Mouse (Mus musculus) granulocyte monocyte progenitor cell, adult 5-6 weeks (primary cell): Measurements from ENCODE around the gene Ccdc3. TPM values are rescaled to one million over a fixed set of nuclear protein-coding genes. Genes with fewer than 3 reads are reported as not detected.

ENCODE experiments used
- ATAC-seq: replicated peaks from 2 replicates; pipeline ENCODE4 v1.8.0; 2016; ENCODE audit warnings: mild to moderate bottlenecking, moderate TSS enrichment, inconsistent platforms; ENCODE audit not compliant: poor library complexity, severe bottlenecking
- total RNA-seq, 2 experiments: library from RNA; stranded (forward) in 1 of 2; stranded (reverse) in 1 of 2; fragments of 200-712, 200-1000 nt in 1 of 2; fragments of >200 nt in 1 of 2; fragmentation: Nextera tagmentation in 1 of 2; gene quantifications; 2 replicates each; pipeline ENCODE4 v1.2.3; 2014 to 2017

Gene Ccdc3
- total RNA-seq, 2 experiments from 2014 or later: not detected

GRCm38 (mm10) chr2:5160236-5160848, 22.8 kb downstream of the Ccdc3 start:
- no peak for ATAC-seq

GRCm38 (mm10) chr2:5161002-5161745, 23.6 kb downstream of the Ccdc3 start:
- no peak; the same call in 1 of the 2 replicates for ATAC-seq

- no peak for ATAC-seq
Observed at GRCm38 (mm10) chr2:5161908-5162674, 24.5 kb downstream of the Ccdc3 start.

GRCm38 (mm10) chr2:5162756-5163155, 25.2 kb downstream of the Ccdc3 start:
- no peak for ATAC-seq

- no peak for ATAC-seq
Observed at GRCm38 (mm10) chr2:5165941-5166361, 28.4 kb downstream of the Ccdc3 start.

- ATAC-seq: no peak
Observed at GRCm38 (mm10) chr2:5166796-5167195, 29.2 kb downstream of the Ccdc3 start.

GRCm38 (mm10) chr2:5170815-5171214, 33.2 kb downstream of the Ccdc3 start:
- no peak for ATAC-seq

GRCm38 (mm10) chr2:5171301-5172000, 33.9 kb downstream of the Ccdc3 start:
- ATAC-seq: no peak

- no peak for ATAC-seq
Observed at GRCm38 (mm10) chr2:5172773-5173172, 35.2 kb downstream of the Ccdc3 start.

- ATAC-seq: no peak
Observed at GRCm38 (mm10) chr2:5174716-5175115, 37.1 kb downstream of the Ccdc3 start.

- ATAC-seq: no peak
Observed at GRCm38 (mm10) chr2:5181462-5182443, 44.2 kb downstream of the Ccdc3 start.

- ATAC-seq: no peak
Observed at GRCm38 (mm10) chr2:5184166-5184565, 46.6 kb downstream of the Ccdc3 start.

- ATAC-seq: no peak
Observed at GRCm38 (mm10) chr2:5185631-5186030, 48.1 kb downstream of the Ccdc3 start.

GRCm38 (mm10) chr2:5192156-5192555, 54.6 kb downstream of the Ccdc3 start:
- ATAC-seq: no peak

- ATAC-seq: no peak
Observed at GRCm38 (mm10) chr2:5193071-5193470, 55.5 kb downstream of the Ccdc3 start.

- ATAC-seq: no peak
Observed at GRCm38 (mm10) chr2:5194701-5195215, 57.2 kb downstream of the Ccdc3 start.

- no peak for ATAC-seq
Observed at GRCm38 (mm10) chr2:5197486-5197885, 59.9 kb downstream of the Ccdc3 start.

GRCm38 (mm10) chr2:5199289-5199688, 61.7 kb downstream of the Ccdc3 start:
- no peak for ATAC-seq

- ATAC-seq: no peak
Observed at GRCm38 (mm10) chr2:5200817-5201364, 63.3 kb downstream of the Ccdc3 start.
